Mouse (Mus musculus) embryonic facial prominence, embryonic 15.5 days (tissue): ENCODE data around the gene Snx17. TPM values are rescaled to one million over a fixed set of nuclear protein-coding genes. Genes with fewer than 3 reads are reported as not detected.
"Not testable (repeated sequence)": the region's sequence is repeated elsewhere in the genome, so short reads cannot be mapped to it uniquely, and the experiment has no call there.

ENCODE experiments used
- ATAC-seq: fragments of 200-750 bp; cut with Nextera tagmentation; 2 replicates; pipeline ENCODE4 v1.8.0; 2017; ENCODE audit warnings: low read depth, moderate TSS enrichment; ENCODE audit not compliant: insufficient number of reproducible peaks, low FRiP score, low TSS enrichment
- H3K27ac ChIP-seq: fragments of 300-500 bp; sonication (generic); replicated peaks from 2 replicates; pipeline ENCODE4 v1.5.1; 2015; ENCODE audit warnings: mild to moderate bottlenecking, inconsistent platforms
- H3K27me3 ChIP-seq: fragments of 300-500 bp; sonication (generic); 2 replicates; pipeline ENCODE4 v1.6.1; 2015; ENCODE audit warnings: inconsistent platforms
- H3K36me3 ChIP-seq: fragments of 300-500 bp; sonication (generic); 2 replicates; pipeline ENCODE4 v1.6.1; 2015; ENCODE audit warnings: mild to moderate bottlenecking, inconsistent platforms
- H3K4me1 ChIP-seq: fragments of 300-500 bp; sonication (generic); 2 replicates; pipeline ENCODE4 v1.6.1; 2015; ENCODE audit warnings: inconsistent platforms
- H3K4me2 ChIP-seq: fragments of 300-500 bp; sonication (generic); replicated peaks from 2 replicates; pipeline ENCODE4 v1.6.1; 2015; ENCODE audit warnings: mild to moderate bottlenecking, inconsistent platforms
- H3K4me3 ChIP-seq: fragments of 300-500 bp; sonication (generic); replicated peaks from 2 replicates; pipeline ENCODE4 v1.5.1; 2015; ENCODE audit warnings: mild to moderate bottlenecking, inconsistent platforms
- H3K9ac ChIP-seq: fragments of 300-500 bp; sonication (generic); 2 replicates; pipeline ENCODE4 v1.6.1; 2015; ENCODE audit warnings: inconsistent platforms
- H3K9me3 ChIP-seq: fragments of 300-500 bp; sonication (generic); replicated peaks from 2 replicates; pipeline ENCODE4 v1.6.1; 2016; ENCODE audit warnings: inconsistent platforms
- WGBS: fragments of 180-500 bp; shearing (Covaris S2); methylation state at CpG from one replicate; pipeline ENCODE4 v1.1.7; 2015; 5-methylcytosine and 5-hydroxymethylcytosine counted together
- polyA plus RNA-seq: library from polyadenylated mRNA; unstranded; fragments of >200 nt; fragmentation: Nextera tagmentation; extraction: Ambion mirVana; gene quantifications from 2 replicates; pipeline ENCODE4 v1.2.1, GENCODE M21; 2015

Snx17 gene
- polyA plus RNA-seq, 1 experiment from 2014 or later: 138 TPM

GRCm38 (mm10) chr5:31216554-31216953, 23.5 kb downstream of the Snx17 start:
- H3K4me1 ChIP-seq, H3K9ac ChIP-seq, H3K27ac ChIP-seq, H3K4me3 ChIP-seq, H3K36me3 ChIP-seq, ATAC-seq, H3K9me3 ChIP-seq, H3K27me3 ChIP-seq, H3K4me2 ChIP-seq: not testable (repeated sequence)
- WGBS: 86% methylated on average over 6 of the region's 6 CpGs

GRCm38 (mm10) chr5:31218294-31218693, 25.3 kb downstream of the Snx17 start:
- Histone ChIP-seq H3K4me2 (no peak overlapping the region), H3K9ac (no peak overlapping the region), H3K27me3 (no peaks in the 10 kb centered on the region), H3K27ac (no peak overlapping the region), H3K4me3 (no peak overlapping the region), H3K4me1 (peaks cover 4% of the 10 kb centered on the region; the same call in 1 of the 2 replicates), H3K9me3 (no peaks in the 10 kb centered on the region), H3K36me3 (no peaks in the 10 kb centered on the region)
- no peak for ATAC-seq
- 69% methylated on average over 7 of the region's 7 CpGs for WGBS

DNA sequence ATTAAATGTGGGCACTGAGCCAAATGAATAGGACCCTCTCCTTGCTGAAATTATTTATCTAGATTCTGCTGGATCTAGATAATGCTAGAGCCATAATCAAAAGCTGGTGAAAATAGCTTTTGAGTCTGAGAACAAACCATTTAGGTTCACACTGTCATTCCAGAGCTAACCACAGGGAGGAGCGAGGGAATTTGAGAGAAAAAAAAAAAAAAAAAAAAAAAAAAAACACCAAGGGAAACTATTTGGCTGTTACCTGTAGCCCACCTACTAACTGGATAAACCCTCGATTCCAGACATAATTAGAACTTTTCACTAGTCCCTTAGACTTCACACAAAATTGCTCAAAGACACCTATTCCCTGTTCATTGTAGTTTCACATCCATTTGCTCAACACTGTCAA, 26.0 kb downstream of the Snx17 start:
- Histone ChIP-seq H3K27ac (no peak overlapping the region), H3K36me3 (no peaks in the 10 kb centered on the region), H3K4me3 (peak overlapping the region; percentile 100), H3K9me3 (no peaks in the 10 kb centered on the region), H3K9ac (no peak overlapping the region), H3K4me1 (peaks cover 4% of the 10 kb centered on the region; the same call in 1 of the 2 replicates), H3K4me2 (peak overlapping the region; percentile 74), H3K27me3 (no peaks in the 10 kb centered on the region)
- 0% methylated on average over 2 of the region's 2 CpGs for WGBS
- no peak for ATAC-seq

DNA sequence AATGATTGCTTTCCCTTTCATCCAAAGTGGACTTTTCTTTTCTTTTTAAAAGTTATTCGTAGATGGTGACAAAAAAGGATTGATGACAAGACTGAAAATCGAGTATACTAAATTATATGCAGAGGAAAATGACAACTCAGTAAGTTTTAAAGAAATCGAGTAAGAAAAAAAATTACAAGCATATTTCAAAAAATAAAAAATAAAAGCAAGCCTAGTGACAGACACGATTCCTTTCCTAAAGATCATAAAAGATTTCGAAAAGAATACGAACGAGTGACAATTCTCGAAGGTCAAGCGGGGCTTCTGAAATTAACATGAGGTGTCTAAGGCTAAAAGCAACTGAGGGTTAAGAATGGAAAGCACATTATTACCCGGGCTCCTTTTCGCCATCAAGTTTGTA, 26.4 kb downstream of the Snx17 start:
- Histone ChIP-seq H3K4me1 (peaks cover 4% of the 10 kb centered on the region; the same call in 1 of the 2 replicates), H3K4me3 (peak overlapping the region; percentile 100), H3K27ac (peak overlapping the region; percentile 94), H3K9me3 (no peaks in the 10 kb centered on the region), H3K27me3 (no peaks in the 10 kb centered on the region), H3K9ac (peak overlapping the region; percentile 90), H3K4me2 (peak overlapping the region; percentile 74), H3K36me3 (no peaks in the 10 kb centered on the region)
- WGBS: 1% methylated on average over 11 of the region's 11 CpGs
- ATAC-seq: no peak

GRCm38 (mm10) chr5:31219911-31220447, 27.0 kb downstream of the Snx17 start:
- Histone ChIP-seq H3K4me3 (peak overlapping the region; percentile 100), H3K36me3 (no peaks in the 10 kb centered on the region), H3K27me3 (no peaks in the 10 kb centered on the region), H3K4me1 (peaks cover 4% of the 10 kb centered on the region; the same call in 1 of the 2 replicates), H3K4me2 (peak overlapping the region; percentile 74), H3K27ac (peak overlapping the region; percentile 94), H3K9ac (peak overlapping the region; percentile 90), H3K9me3 (no peaks in the 10 kb centered on the region)
- under 1% methylated on average over 40 of the region's 40 CpGs for WGBS
- peak; percentile 69 for ATAC-seq

DNA sequence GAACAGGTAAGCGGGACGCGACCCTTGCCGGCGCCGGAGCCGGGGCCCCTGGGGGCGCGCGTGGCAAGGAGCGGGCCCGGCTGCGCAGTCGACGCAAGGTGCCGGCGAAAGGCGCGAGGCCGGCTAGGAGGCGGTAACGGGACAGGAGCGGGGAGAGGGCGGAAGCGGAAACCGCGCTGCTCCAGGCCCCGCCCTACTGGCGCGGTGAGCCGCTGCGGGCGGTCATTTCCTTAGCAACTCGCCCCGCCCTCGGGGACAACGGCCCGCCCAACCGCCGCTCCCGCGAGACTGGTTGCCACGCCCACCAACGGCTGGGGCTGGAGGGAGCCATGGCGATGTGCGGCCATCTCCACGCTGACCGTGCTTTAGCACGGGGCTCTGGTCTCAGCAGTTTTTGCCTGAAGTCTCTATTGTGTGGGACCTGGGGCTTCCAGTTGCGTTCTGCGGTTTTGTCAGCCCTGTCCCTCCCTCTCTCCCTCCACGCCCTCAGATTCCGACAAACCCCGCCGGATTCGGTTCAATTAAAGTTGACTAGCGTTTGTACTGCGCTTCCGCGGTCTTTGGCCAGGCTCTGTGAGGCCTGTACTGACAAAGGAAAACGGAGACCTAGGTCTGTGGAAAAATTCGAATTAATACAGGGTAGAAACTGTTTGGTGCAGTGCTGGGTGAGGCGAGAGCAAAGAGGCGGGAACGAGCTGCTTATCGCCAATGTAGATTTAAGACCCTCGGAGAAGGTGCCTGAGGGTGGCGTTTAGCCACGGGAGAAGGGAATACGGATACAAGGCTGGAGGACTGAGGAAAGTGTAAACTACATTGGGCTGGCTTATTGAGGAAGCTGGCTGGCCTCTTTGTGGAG, 27.6 kb downstream of the Snx17 start, which contains the start of gene Ppm1g:
Ppm1g (minus strand) TSS at position 240 of the 856 bp plus-strand sequence.
- H3K4me1 ChIP-seq: peaks cover 4% of the 10 kb centered on the region; the same call in 1 of the 2 replicates
- H3K27ac ChIP-seq: peak within 1 kb of the TSS; percentile 94
- no peaks in the 10 kb centered on the region for H3K36me3 ChIP-seq
- H3K4me2 ChIP-seq: peak within 1 kb of the TSS; percentile 74
- H3K9me3 ChIP-seq: no peaks in the 10 kb centered on the region
- no peaks in the 10 kb centered on the region for H3K27me3 ChIP-seq
- WGBS: under 1% methylated on average over 60 of the region's 70 CpGs
- H3K9ac ChIP-seq: peak within 1 kb of the TSS; percentile 90
- H3K4me3 ChIP-seq: peak within 1 kb of the TSS; percentile 100
- peak; percentile 95 for ATAC-seq

GRCm38 (mm10) chr5:31221304-31221945, 28.4 kb downstream of the Snx17 start:
- ATAC-seq: no peak

DNA sequence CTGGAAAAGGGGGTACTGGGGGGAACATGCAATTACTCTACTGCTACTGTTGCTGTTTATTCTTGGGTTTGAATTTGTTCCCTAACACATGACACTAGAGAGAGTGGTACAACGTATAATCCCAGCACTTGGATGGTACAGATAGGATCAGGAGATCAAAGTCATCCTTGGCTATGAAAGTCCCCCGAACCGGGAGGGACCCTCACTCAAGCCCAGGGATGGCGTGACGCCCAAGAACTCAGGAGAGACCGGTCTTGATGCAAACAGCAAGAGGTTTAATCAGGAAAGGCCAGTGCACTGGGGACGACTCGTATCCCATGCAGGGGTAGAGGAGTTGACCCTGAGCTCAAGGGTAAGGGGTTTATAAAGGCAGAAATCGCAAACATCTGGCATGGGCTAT, 29.7 kb downstream of the Snx17 start:
- WGBS: 79% methylated on average over 9 of the region's 9 CpGs
- Histone ChIP-seq H3K4me2 (no peak overlapping the region), H3K9me3 (no peaks in the 10 kb centered on the region), H3K4me3 (no peak overlapping the region), H3K27me3 (no peaks in the 10 kb centered on the region), H3K9ac (no peak overlapping the region), H3K27ac (no peak overlapping the region), H3K36me3 (no peaks in the 10 kb centered on the region), H3K4me1 (peaks cover 4% of the 10 kb centered on the region; the same call in 1 of the 2 replicates)
- ATAC-seq: no peak

More at GRCm38 (mm10) chr5:31221304-31221945, 28.4 kb downstream of the Snx17 start:
- Histone ChIP-seq H3K9me3 (no peaks in the 10 kb centered on the region), H3K36me3 (no peaks in the 10 kb centered on the region), H3K27ac (peak overlapping the region; percentile 94), H3K9ac (peak overlapping the region; percentile 54; the same call in 1 of the 2 replicates), H3K4me3 (peak overlapping the region; percentile 100), H3K4me2 (peak overlapping the region; percentile 74), H3K4me1 (peaks cover 4% of the 10 kb centered on the region; the same call in 1 of the 2 replicates), H3K27me3 (no peaks in the 10 kb centered on the region)
- 9% methylated on average over 11 of the region's 11 CpGs for WGBS

DNA sequence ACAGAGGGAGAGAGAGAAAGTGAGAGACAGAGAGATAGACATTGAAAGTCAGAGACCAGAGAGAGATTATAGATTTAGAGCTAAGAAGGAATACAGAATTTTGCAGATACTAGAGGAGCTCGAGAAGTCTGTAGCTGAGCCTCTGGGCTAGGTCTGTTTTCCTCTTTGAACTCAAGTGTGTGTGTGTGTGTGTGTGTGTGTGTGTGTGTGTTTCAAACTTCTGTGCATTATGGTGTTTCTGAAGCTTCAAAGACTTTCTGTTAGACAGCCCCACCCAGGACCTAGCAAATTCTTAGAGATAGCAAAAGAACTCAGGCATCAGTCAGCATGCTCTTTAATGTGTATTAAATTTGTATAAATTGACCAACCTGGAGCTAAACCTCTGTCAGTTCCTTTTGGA, 33.6 kb downstream of the Snx17 start:
- Histone ChIP-seq H3K27me3 (no peaks in the 10 kb centered on the region), H3K36me3 (no peaks in the 10 kb centered on the region), H3K27ac (no peak overlapping the region), H3K9ac (no peak overlapping the region), H3K4me3 (no peak overlapping the region), H3K9me3 (no peaks in the 10 kb centered on the region), H3K4me2 (no peak overlapping the region), H3K4me1 (no peaks in the 10 kb centered on the region)
- no peak for ATAC-seq
- WGBS: 43% methylated on average over 1 of the region's 1 CpGs

GRCm38 (mm10) chr5:31240637-31241521, 47.9 kb downstream of the Snx17 start, which contains the start of the genes Nrbp1 and Gm9970:
Gene Nrbp1, plus strand, starts transcription at chr5:31240864.
Gene Gm9970, minus strand, starts transcription at chr5:31241232.
- peak within 1 kb of the TSS; percentile 92 for H3K9ac ChIP-seq
- H3K4me3 ChIP-seq: peak within 1 kb of the TSS; percentile 96
- H3K4me2 ChIP-seq: peak within 1 kb of the TSS; percentile 73
- H3K9me3 ChIP-seq: no peaks in the 10 kb centered on the region
- no peaks in the 10 kb centered on the region for H3K27me3 ChIP-seq
- peaks cover 24% of the 10 kb centered on the region for H3K36me3 ChIP-seq
- under 1% methylated on average over 78 of the region's 103 CpGs for WGBS
- peaks cover 9% of the 10 kb centered on the region for H3K4me1 ChIP-seq
- peak; percentile 100 for ATAC-seq
- H3K27ac ChIP-seq: peak within 1 kb of the TSS; percentile 99
